8 mouse cellular contexts compared by ENCODE assay signal in the genomic region with DNA sequence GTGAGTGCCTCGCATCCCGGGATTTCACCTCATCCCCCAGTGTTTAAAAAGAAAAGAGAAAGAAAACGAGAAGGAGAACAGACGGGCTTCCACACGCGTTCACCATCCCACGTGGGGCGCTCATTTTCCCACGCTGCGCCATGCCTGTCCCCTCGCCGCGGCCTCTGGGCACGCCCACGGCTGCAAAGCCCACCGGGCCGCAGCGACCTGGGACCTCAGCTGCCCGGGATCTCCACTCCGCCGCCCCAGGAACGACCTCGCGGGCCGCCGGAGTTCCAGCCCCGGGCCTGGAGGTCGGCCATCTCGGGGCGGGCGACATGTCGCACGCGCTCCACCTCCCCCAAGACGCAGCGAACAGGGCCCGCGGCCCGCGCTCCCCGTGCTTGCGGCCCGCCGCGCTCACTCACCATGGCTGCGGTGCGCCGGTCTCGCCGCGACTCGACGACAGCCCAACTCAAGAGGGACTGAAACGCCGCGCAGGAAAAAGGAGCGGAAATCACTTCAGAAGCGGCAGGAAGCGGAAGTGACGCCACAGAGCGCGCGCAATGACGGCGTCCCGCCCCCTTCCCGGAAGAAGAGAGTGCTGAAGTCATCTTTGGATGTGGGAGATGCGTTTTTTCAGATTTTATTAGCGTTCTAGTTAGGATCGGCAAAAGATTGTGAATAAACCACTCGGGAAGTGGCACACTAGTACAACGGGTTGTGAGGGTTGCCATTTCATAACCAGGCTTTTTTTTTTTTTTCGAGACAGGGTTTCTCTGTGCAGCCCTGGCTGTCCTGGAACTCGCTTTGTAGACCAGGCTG. TPM values are rescaled to one million over a fixed set of nuclear protein-coding genes. Genes with fewer than 3 reads are reported as not detected.
DNase-seq lines count a peak whose midpoint lies in the region; ATAC-seq lines count a peak whose summit lies in the region.

Snu13 (minus strand) TSS at position 519 of the 804 bp plus-strand sequence.

- peak; percentile 94 for ATAC-seq in inflammation-experienced regulatory T-cells, adult 6 months
- peak; percentile 79 for ATAC-seq in megakaryocyte-erythroid progenitor cell, adult 5-6 weeks (replicated peaks; ENCODE audit: low FRiP score, low TSS enrichment, poor library complexity, severe bottlenecking)

- DNase-seq in adipocyte (ENCODE audit: low spot score) = peak; percentile 86
- peak; percentile 96 for DNase-seq in embryo, embryonic 10 days (ENCODE audit: low spot score)
- peak; percentile 90 for DNase-seq in gastrocnemius, postnatal 14 days
- peak; percentile 91 to 94 for DNase-seq in left cerebral cortex, postnatal 10 days (ENCODE audit: extremely low spot score in 1 of 2, low spot score in 2 of 2)
- DNase-seq in right cerebral cortex, postnatal 25 days = peak; percentile 92
- DNase-seq in urinary bladder, postnatal 4 days (ENCODE audit: low spot score in 2 of 2) = peak; percentile 83 to 91

- intact Hi-C loops in gastrocnemius, postnatal 14 days (cut with DNase I; ENCODE audit: low total_unique reads) = no loop called here
- intact Hi-C loops in left cerebral cortex, postnatal 10 days (cut with DNase I) = no loop called here

RNA-seq across cellular contexts. Expression of gene Snu13, which starts in this region (rescaled TPM):
- total RNA-seq in gastrocnemius, postnatal 14 days (2021) = 10 to 100 TPM; 40.3 to 46.7 TPM
- 100 to 1,000 TPM; 178 to 210 (median 205) TPM for polyA plus RNA-seq in inflammation-experienced regulatory T-cells, adult 6 months (2017; shearing (Covaris generic))
- total RNA-seq in left cerebral cortex, postnatal 10 days (2021) = 100 to 1,000 TPM; 101 to 109 TPM
- 295 and 336 TPM in 2 replicates for total RNA-seq in megakaryocyte-erythroid progenitor cell, adult 5-6 weeks (2014; fragmentation: Nextera tagmentation)
- total RNA-seq in megakaryocyte-erythroid progenitor cell, adult 5-6 weeks (2017) = 286 and 307 TPM in 2 replicates

Comparison
In these comparisons a context has a peak if more than half of its experiments do, and no peak if none do; other contexts are left out.
1. Peak in every context shown above with its lines: DNase-seq and ATAC-seq.